Mouse (Mus musculus) layer of hippocampus, postnatal 36 days (tissue): Measurements from ENCODE around the gene Bmp6. TPM values are rescaled to one million over a fixed set of nuclear protein-coding genes. Genes with fewer than 3 reads are reported as not detected.

Experiments used
- DNase-seq, 2 experiments: peaks; one replicate each; pipeline ENCODE4 v3.0.0; 2022
- total RNA-seq, 2 experiments: library from RNA; stranded (reverse); gene quantifications; 2 replicates each; pipeline ENCODE4 v1.2.3; 2021

The Bmp6 gene
- total RNA-seq, 2 experiments from 2014 or later: 3.0 to 6.4 TPM

GRCm38 (mm10) chr13:38516582-38516981 is 171.7 kb downstream of the Bmp6 start:
- DNase-seq: no peak

- DNase-seq: no peak
Measured at GRCm38 (mm10) chr13:38520299-38520698, 175.4 kb downstream of the Bmp6 start.

- no peak for DNase-seq
Measured at GRCm38 (mm10) chr13:38522056-38522654, 177.2 kb downstream of the Bmp6 start.

- no peak for DNase-seq
Measured at GRCm38 (mm10) chr13:38523231-38523630, 178.3 kb downstream of the Bmp6 start.

DNA sequence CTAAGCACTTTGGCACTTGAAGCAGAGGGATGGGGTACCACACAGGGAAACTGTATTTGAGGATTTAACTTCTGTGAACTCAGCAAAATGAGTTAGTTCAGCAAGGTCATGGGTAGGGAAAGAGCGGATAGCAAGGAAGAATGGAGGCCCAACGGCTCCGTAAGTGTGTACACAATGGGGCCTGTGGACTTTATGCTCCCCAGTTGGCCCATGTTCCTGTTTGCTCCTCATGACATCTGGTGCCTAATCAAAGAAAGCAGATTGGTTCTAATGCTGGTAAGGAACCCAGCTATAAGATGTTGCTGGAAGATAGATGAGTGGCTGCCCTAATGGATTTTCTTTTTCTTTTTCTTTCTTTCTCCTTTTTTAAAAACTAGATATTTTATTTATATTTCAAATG is 180.4 kb downstream of the Bmp6 start:
- no peak for DNase-seq

DNA sequence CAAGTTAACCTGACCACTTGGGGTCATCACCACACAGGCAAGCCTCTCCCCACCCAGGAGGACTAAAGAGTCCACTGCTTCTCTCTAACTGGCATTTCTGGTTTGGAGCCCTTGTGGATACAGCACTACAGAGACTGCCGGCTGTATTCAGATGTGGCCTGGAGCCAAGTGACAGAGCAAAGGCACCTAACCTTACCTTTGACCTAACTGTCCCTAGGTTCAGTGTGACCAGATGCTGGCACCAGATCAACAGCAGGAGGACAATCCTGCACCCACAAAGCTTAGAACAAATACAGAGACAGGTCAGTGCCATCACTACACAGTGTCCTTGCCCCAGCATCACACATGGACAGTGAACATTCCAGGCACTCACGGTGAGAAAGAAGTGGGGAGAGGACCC is 181.2 kb downstream of the Bmp6 start:
- no peak for DNase-seq

- DNase-seq: no peak
Measured at GRCm38 (mm10) chr13:38527041-38527796, 182.3 kb downstream of the Bmp6 start.

GRCm38 (mm10) chr13:38527797-38528650 is 183.1 kb downstream of the Bmp6 start:
- DNase-seq: peak; percentile 85 to 87

DNA sequence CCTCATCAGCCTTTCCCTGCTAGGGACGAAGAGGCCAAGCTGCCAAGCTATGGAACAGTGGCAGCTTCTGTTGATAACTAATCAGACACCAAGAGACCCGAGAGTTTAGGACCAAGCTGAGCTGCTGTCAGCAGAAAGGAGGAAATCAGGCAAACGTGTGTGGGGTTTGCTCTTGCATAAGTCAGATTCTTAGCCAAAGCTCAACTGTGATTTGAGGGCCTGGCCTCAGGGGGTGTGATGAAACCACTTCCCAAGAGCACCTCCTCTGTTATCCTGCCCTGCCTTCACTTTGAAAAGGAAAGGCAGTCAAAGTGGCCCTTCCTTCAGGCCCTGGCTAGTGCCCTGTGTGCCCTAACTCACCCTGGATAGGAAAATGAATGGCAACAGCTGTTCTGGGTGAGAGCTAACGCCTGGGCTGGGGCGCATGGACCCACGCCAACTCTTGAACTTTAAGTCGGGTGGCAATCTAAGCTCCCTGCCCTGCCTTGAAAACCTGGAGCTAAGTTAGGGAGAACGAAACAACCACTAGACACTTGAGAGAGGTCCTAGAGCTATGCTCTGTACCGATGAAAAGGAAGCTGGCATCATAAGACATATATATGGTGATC is 183.9 kb downstream of the Bmp6 start, which contains the start of gene Txndc5:
Gene Txndc5 (minus strand): TSS at position 138 of the 608 bp plus-strand sequence.
- DNase-seq: no peak

GRCm38 (mm10) chr13:38529576-38529975 is 184.7 kb downstream of the Bmp6 start:
- DNase-seq: no peak

DNA sequence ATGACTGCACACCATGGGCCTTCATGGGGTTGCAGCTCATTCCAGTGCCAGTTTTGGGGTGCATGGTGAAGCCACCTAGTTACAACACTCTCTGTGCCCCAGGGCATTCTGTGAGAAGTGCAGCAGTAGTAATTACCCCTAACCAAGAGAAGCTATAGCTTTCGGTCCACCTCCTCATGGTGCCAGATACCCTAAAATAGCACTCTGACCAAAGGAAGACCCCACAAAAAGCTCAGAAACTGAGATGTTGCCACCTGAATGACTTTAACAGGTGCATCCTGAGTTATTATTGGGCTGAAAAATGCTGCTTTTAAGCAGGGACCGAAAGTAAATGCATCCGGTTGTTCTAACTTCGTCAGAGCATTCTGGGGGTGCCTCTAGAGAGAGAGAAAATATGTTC is 186.6 kb downstream of the Bmp6 start:
- no peak for DNase-seq

- DNase-seq: no peak
Measured at GRCm38 (mm10) chr13:38533461-38533860, 188.6 kb downstream of the Bmp6 start.

DNA sequence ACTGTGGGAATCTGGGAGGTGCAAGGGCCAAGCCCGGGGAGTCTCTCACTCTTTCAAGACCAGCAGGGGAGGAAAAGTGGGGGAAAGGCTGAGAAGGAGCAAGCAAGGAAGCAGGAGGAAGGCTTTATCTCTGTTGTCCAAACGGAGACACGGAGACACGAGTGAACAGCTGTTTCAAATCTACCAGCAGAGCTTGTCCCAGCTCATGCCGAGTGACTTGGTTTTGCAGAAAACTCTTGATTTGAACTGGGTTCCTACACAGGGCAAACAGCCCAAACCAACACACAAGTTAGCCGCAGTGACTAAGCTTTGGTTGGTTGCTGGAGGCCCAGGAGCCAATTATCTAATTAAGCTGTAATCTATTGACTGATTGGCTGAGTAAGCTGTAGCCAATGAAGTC is 189.1 kb downstream of the Bmp6 start:
- no peak for DNase-seq

DNA sequence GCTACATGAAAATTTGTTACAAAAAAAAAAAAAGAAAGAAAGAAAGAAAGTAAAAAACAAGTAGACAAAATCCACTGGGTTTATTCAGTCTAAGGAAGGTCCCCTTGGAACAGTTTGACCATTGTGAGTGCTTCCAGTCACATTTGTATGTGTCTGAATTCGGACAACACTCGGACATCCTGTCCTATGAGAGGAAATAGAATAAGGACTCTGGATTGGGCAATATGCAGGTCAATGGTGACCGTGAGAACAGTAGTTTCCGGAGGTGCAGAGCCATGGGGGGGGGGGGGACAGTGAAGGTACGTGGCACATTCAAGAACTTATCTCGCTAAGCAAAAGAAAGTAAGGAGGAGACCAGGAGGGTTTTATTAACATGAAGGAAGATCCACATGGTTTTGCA is 189.8 kb downstream of the Bmp6 start:
- no peak for DNase-seq

- no peak for DNase-seq
Measured at GRCm38 (mm10) chr13:38537521-38537920, 192.6 kb downstream of the Bmp6 start.

DNA sequence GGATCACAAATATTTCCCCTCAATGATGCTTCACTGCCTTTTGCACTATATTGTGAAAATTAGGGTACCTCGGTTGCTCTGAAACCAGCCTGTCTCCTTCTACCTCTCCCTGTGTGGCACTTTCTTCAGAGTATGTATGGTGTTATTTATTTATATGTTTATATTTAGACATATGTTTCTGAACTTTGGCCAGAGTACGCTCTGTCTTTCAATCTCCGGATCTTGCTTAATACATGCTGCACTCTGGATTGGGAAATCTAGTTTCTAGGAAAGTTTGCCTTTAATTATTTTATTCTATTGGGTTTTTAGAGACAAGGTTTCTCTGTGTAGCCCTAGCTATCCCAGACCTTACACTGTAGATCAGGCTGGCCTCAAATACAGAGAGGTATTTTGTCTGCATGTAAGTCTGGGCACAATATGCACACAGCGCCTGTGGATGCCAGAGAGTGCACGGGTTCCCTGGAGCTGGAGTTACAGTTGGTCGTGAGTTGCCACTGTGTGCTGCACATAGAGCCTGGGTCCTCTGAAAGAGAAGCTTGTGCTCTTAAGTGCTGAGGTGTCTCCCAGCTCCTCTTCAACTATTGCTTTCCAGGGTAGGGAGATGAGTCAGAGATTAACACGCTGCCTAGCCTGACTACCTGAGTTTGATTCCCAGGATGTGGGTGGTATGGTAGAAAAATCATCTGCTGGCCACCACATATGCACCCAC is 194.4 kb downstream of the Bmp6 start:
- DNase-seq: no peak

GRCm38 (mm10) chr13:38543455-38544125 is 198.7 kb downstream of the Bmp6 start:
- DNase-seq: no peak

DNA sequence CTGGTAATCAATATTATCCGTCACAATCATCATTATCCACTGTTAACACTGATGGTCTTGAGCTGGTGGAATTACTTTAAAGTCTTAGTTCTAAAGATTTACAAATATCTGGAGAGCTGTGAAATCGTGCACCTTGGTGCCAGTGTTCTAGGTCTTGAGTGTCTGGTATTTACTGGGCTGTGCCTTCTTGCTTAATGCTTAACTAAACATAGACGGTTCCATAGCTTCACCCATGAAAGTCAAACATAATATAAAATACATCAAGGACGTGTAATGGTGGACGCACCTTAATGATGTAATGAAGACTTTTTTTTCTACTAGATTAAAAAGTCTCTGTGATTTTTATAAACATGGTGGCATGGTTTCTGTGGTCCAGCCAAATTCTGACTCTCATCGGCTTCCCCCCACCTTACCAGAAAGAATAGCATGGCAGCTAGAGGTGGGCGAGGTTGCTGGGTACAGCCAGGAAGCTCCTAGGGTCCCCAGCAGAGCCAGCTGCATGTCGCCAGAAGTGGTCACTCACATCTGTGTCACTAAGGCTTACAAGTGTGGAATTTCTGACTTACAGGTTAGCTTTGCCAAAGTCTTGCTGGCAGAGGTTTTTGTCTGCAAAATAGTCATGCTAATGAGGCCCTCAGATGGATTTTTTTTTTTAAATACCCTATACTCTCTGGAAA is 200.0 kb downstream of the Bmp6 start:
- DNase-seq: no peak

DNA sequence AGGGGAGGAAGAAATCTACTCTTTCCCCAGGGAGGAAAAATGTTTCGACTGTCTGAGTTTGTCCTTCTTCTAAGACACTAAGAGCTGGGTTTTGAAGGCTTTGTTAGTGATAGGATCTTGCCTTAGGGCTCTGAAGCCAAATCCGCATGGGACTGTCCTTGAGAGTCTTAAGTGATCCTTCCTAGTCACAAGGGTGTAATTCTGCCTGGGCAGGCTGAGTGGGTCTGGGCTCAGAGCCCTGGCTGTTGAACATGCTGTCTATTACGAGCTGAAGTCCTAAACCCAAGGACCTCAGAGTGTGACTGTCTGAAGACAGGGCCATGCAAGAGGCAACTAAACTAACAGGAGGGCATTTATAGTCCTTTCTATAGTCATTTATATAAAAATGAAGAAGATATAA is 200.6 kb downstream of the Bmp6 start:
- DNase-seq: no peak

DNA sequence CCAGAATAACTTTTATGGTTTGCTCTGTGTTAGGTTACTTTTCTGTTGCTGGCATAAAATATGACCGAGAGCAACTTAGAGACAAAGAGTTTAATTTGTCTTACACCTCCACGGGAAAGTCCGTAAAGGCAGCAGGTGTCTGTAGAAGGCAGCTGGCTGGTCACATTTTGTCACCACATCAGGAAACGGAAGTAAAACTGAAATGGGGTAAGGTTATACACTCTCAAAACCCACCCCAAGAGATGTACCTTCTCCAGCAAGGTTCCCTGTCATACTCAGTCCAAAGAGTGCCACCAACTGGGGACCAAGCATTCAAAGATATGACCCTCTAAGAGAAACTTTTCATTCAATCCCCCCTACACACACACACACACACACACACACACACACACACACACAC is 201.8 kb downstream of the Bmp6 start:
- DNase-seq: no peak

GRCm38 (mm10) chr13:38547717-38548116 is 202.8 kb downstream of the Bmp6 start:
- DNase-seq: no peak
